Mouse (Mus musculus): Measurements from ENCODE around the gene Slc38a6.
A peak's percentile ranks its signal among the peaks of the same experiment; 100 is the strongest.

Slc38a6 gene

GRCm38 (mm10) chr12:73324742-73325141 lies 38.2 kb downstream of the Slc38a6 start:
- DNase-seq = no peak

GRCm38 (mm10) chr12:73325181-73325580 lies 38.6 kb downstream of the Slc38a6 start:
- no peak for DNase-seq

GRCm38 (mm10) chr12:73325617-73326016 lies 39.0 kb downstream of the Slc38a6 start:
- DNase-seq = no peak

- no peak for DNase-seq
Measured at GRCm38 (mm10) chr12:73327381-73327780, 40.8 kb downstream of the Slc38a6 start.

GRCm38 (mm10) chr12:73328448-73329167 lies 42.0 kb downstream of the Slc38a6 start:
- no peak for DNase-seq

GRCm38 (mm10) chr12:73330236-73330635 lies 43.7 kb downstream of the Slc38a6 start:
- DNase-seq = no peak

- no peak for DNase-seq
Measured at GRCm38 (mm10) chr12:73332701-73333100, 46.1 kb downstream of the Slc38a6 start.

GRCm38 (mm10) chr12:73334051-73334551 lies 47.5 kb downstream of the Slc38a6 start:
- DNase-seq = peak; percentile 6

- no peak for DNase-seq
Measured at GRCm38 (mm10) chr12:73337127-73337526, 50.5 kb downstream of the Slc38a6 start.

- DNase-seq = no peak
Measured at GRCm38 (mm10) chr12:73340642-73341293, 54.2 kb downstream of the Slc38a6 start.

GRCm38 (mm10) chr12:73341703-73342663 lies 55.4 kb downstream of the Slc38a6 start:
- DNase-seq = no peak

GRCm38 (mm10) chr12:73344300-73344699 lies 57.7 kb downstream of the Slc38a6 start:
- no peak for DNase-seq

GRCm38 (mm10) chr12:73345157-73345556 lies 58.6 kb downstream of the Slc38a6 start:
- no peak for DNase-seq

- DNase-seq = no peak
Measured at GRCm38 (mm10) chr12:73347202-73347601, 60.6 kb downstream of the Slc38a6 start.

GRCm38 (mm10) chr12:73350466-73350865 lies 63.9 kb downstream of the Slc38a6 start:
- no peak for DNase-seq

- DNase-seq = no peak
Measured at GRCm38 (mm10) chr12:73350982-73351381, 64.4 kb downstream of the Slc38a6 start.

GRCm38 (mm10) chr12:73351746-73352145 lies 65.2 kb downstream of the Slc38a6 start:
- no peak for DNase-seq

GRCm38 (mm10) chr12:73353362-73353761 lies 66.8 kb downstream of the Slc38a6 start:
- no peak for DNase-seq

- DNase-seq = peak; percentile 17
Measured at GRCm38 (mm10) chr12:73354521-73354920, 67.9 kb downstream of the Slc38a6 start.

- DNase-seq = no peak
Measured at GRCm38 (mm10) chr12:73355084-73355775, 68.7 kb downstream of the Slc38a6 start.

GRCm38 (mm10) chr12:73356696-73357095 lies 70.1 kb downstream of the Slc38a6 start:
- DNase-seq = no peak

- no peak for DNase-seq
Measured at GRCm38 (mm10) chr12:73357311-73357710, 70.7 kb downstream of the Slc38a6 start.
